Mouse (Mus musculus) lung, postnatal 0 days (tissue): ENCODE data around the gene Asic4. TPM values are rescaled to one million over a fixed set of nuclear protein-coding genes. Genes with fewer than 3 reads are reported as not detected.

Experiments used
- ATAC-seq: fragments of 200-750 bp; cut with Nextera tagmentation; 2 replicates; pipeline ENCODE4 v1.8.0; 2017; ENCODE audit warnings: moderate library complexity
- DNase-seq: peaks from one replicate; pipeline ENCODE4 v3.0.0-alpha.2; 2016; ENCODE audit warnings: low spot score
- H3K27ac ChIP-seq: fragments of 300-500 bp; sonication (generic); 2 replicates; pipeline ENCODE4 v1.5.1; 2014; ENCODE audit warnings: antibody characterized with exemption, mild to moderate bottlenecking, low read length, mixed read lengths
- H3K27me3 ChIP-seq: fragments of 300-500 bp; sonication (generic); replicated peaks from 2 replicates; pipeline ENCODE4 v1.6.1; 2014; ENCODE audit warnings: low read length, mixed read lengths; ENCODE audit not compliant: insufficient read depth
- H3K36me3 ChIP-seq: fragments of 300-500 bp; sonication (generic); 2 replicates; pipeline ENCODE4 v1.6.1; 2014; ENCODE audit warnings: low read length, mixed read lengths; ENCODE audit not compliant: insufficient read depth
- H3K4me1 ChIP-seq: fragments of 300-500 bp; sonication (generic); 2 replicates; pipeline ENCODE4 v1.6.1; 2014; ENCODE audit warnings: antibody characterized with exemption, low read depth, low read length, mixed read lengths; ENCODE audit not compliant: insufficient read depth
- H3K4me2 ChIP-seq: fragments of 300-500 bp; sonication (generic); replicated peaks from 2 replicates; pipeline ENCODE4 v1.6.1; 2014; ENCODE audit warnings: low read depth, mild to moderate bottlenecking, low read length, moderate library complexity, mixed read lengths
- H3K4me3 ChIP-seq: fragments of 300-500 bp; sonication (generic); 2 replicates; pipeline ENCODE4 v1.5.1; 2014; ENCODE audit warnings: low read depth, low read length
- H3K9ac ChIP-seq: fragments of 300-500 bp; sonication (generic); replicated peaks from 2 replicates; pipeline ENCODE4 v1.6.1; 2014; ENCODE audit warnings: low read depth, mild to moderate bottlenecking
- H3K9me3 ChIP-seq: fragments of 300-500 bp; sonication (generic); 2 replicates; pipeline ENCODE4 v1.6.1; 2016; ENCODE audit warnings: low read length, mixed read lengths
- CTCF ChIP-seq: IDR thresholded peaks from 2 replicates; pipeline ENCODE4 v1.5.1; 2016; ENCODE audit warnings: antibody characterized with exemption, mild to moderate bottlenecking
- EP300 ChIP-seq: IDR thresholded peaks from 2 replicates; pipeline ENCODE4 v1.6.1; 2016; ENCODE audit warnings: antibody characterized with exemption, mild to moderate bottlenecking, control low read depth
- WGBS: fragments of 180-500 bp; shearing (Covaris S2); extraction: QIAGEN DNeasy Blood & Tissue Kit; methylation state at CpG from one replicate; pipeline ENCODE4 v1.1.7; 2014; 5-methylcytosine and 5-hydroxymethylcytosine counted together
- polyA plus RNA-seq: library from polyadenylated mRNA; unstranded; fragments of >200 nt; fragmentation: Nextera tagmentation; extraction: Ambion mirVana; gene quantifications from 2 replicates; pipeline ENCODE4 v1.2.1, GENCODE M21; 2015

The Asic4 gene
- polyA plus RNA-seq, 1 experiment from 2014 or later = not detected

GRCm38 (mm10) chr1:75458789-75459684 is 8.8 kb downstream of the Asic4 start:
- Histone ChIP-seq H3K4me2 (peak overlapping the region; percentile 50), H3K9me3 (no peaks in the 10 kb centered on the region), H3K4me3 (peak overlapping the region; percentile 21; the same call in 1 of the 2 replicates), H3K4me1 (peaks cover 4% of the 10 kb centered on the region; the same call in 1 of the 2 replicates), H3K27ac (no peak overlapping the region), H3K9ac (no peak overlapping the region), H3K27me3 (peaks cover 15% of the 10 kb centered on the region; the same call in 1 of the 2 replicates), H3K36me3 (no peaks in the 10 kb centered on the region)
- no peak for TF ChIP-seq EP300
- TF ChIP-seq CTCF = no peak
- 0 out of 2 replicates have a peak, but pooled peaks have one; percentile 12 for ATAC-seq
- 8% methylated on average over 23 of the region's 23 CpGs for WGBS
- peak; percentile 42 for DNase-seq

DNA sequence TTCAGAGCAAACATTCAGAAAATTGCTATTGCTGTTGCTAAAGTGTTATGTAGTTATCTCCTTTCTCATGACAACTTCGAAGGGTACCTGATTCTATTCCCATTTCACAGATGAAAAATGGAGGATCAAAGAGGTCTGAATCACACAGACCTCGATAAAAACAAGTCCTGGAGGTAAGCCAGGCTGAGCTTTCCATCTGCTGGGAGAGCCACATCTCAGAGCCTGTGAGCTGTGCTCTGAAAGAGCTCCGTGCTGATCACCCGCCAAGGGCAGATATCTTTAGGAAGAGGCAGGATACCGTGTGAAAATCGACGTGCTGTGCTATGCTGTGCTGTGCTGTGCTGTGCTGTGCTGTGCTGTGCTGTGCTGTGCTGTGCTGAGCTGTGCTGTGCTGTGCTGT is 10.1 kb downstream of the Asic4 start:
- WGBS = 48% methylated on average over 7 of the region's 7 CpGs
- H3K27ac ChIP-seq = no peak overlapping the region
- H3K4me1 ChIP-seq = peaks cover 4% of the 10 kb centered on the region; the same call in 1 of the 2 replicates
- H3K4me2 ChIP-seq = no peak overlapping the region
- no peak for TF ChIP-seq EP300
- no peak for TF ChIP-seq CTCF
- H3K4me3 ChIP-seq = no peak overlapping the region
- H3K9ac ChIP-seq = no peak overlapping the region
- peaks cover 15% of the 10 kb centered on the region; the same call in 1 of the 2 replicates for H3K27me3 ChIP-seq
- H3K9me3 ChIP-seq = no peaks in the 10 kb centered on the region
- H3K36me3 ChIP-seq = no peaks in the 10 kb centered on the region
- DNase-seq (no peak), ATAC-seq (no peak)

GRCm38 (mm10) chr1:75462636-75463035 is 12.4 kb downstream of the Asic4 start:
- peaks cover 4% of the 10 kb centered on the region; the same call in 1 of the 2 replicates for H3K4me1 ChIP-seq
- ATAC-seq (no peak), DNase-seq (no peak)
- no peak overlapping the region for H3K4me2 ChIP-seq
- TF ChIP-seq EP300 (no peak), CTCF (no peak)
- no peak overlapping the region for H3K27ac ChIP-seq
- no peak overlapping the region for H3K9ac ChIP-seq
- no peaks in the 10 kb centered on the region for H3K36me3 ChIP-seq
- WGBS = 53% methylated on average over 1 of the region's 1 CpGs
- no peak overlapping the region for H3K4me3 ChIP-seq
- H3K27me3 ChIP-seq = 0 out of 2 replicates have a peak, but pooled peaks cover 8% of the 10 kb centered on the region
- H3K9me3 ChIP-seq = no peaks in the 10 kb centered on the region

GRCm38 (mm10) chr1:75463652-75464204 is 13.5 kb downstream of the Asic4 start:
- Histone ChIP-seq H3K9me3 (no peaks in the 10 kb centered on the region), H3K4me3 (no peak overlapping the region), H3K4me2 (no peak overlapping the region), H3K27ac (no peak overlapping the region), H3K9ac (no peak overlapping the region), H3K27me3 (peaks cover 8% of the 10 kb centered on the region; the same call in 1 of the 2 replicates), H3K4me1 (no peaks in the 10 kb centered on the region), H3K36me3 (no peaks in the 10 kb centered on the region)
- ATAC-seq = no peak
- TF ChIP-seq EP300 (no peak), CTCF (no peak)
- DNase-seq = no peak
- WGBS = 76% methylated on average over 5 of the region's 5 CpGs

DNA sequence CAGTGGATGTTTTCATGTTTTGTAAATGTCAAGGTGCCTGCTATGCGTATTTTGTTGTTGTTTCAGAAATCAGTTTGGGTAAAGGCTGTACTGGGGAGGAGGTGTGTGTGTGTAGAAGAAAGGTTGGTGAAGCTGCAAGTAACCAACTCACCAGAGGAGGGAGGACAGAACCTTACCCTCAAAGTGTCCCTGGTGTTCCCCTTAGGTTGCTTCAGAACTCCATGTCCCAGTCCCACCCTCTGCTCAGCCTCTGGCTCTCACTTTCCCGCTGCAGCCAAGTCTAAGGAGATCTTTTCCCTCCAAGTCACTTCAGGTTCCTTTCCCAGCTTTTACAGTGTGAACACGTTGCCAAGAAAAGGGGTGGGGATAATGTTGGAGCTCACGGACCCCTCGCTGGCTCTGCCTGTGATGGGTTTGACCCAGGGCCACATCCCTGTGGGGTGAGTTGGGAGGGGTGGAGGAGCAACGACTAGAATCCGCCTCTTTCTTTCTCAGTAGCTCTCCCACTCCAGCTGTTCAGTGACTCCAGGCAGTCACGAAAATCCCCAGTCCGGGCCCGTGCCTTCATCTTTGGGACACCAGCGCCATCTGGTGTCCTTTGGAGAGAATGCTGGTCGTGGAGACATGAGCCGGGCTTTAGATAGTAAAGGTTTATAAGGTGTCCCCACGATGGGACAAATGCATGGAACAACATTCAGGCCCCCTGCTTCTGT is 17.1 kb downstream of the Asic4 start:
- no peak overlapping the region for H3K4me2 ChIP-seq
- TF ChIP-seq EP300 (no peak), CTCF (peak; percentile 92)
- H3K27ac ChIP-seq = no peak overlapping the region
- no peaks in the 10 kb centered on the region for H3K9me3 ChIP-seq
- H3K36me3 ChIP-seq = no peaks in the 10 kb centered on the region
- no peak overlapping the region for H3K9ac ChIP-seq
- WGBS = 6% methylated on average over 14 of the region's 14 CpGs
- ATAC-seq (peak; percentile 78), DNase-seq (peak; percentile 89)
- no peak overlapping the region for H3K4me3 ChIP-seq
- peaks cover 8% of the 10 kb centered on the region; the same call in 1 of the 2 replicates for H3K27me3 ChIP-seq
- no peaks in the 10 kb centered on the region for H3K4me1 ChIP-seq
